Mouse (Mus musculus) cerebellum, postnatal 4 days (tissue): ENCODE results near the gene Bcar1.

Experiments
- DNase-seq, 2 experiments: peaks; one replicate each; pipeline ENCODE4 v3.0.0; 2022; ENCODE audit warnings: low spot score in 2 of 2, mixed read lengths in 1 of 2

The Bcar1 gene

DNA sequence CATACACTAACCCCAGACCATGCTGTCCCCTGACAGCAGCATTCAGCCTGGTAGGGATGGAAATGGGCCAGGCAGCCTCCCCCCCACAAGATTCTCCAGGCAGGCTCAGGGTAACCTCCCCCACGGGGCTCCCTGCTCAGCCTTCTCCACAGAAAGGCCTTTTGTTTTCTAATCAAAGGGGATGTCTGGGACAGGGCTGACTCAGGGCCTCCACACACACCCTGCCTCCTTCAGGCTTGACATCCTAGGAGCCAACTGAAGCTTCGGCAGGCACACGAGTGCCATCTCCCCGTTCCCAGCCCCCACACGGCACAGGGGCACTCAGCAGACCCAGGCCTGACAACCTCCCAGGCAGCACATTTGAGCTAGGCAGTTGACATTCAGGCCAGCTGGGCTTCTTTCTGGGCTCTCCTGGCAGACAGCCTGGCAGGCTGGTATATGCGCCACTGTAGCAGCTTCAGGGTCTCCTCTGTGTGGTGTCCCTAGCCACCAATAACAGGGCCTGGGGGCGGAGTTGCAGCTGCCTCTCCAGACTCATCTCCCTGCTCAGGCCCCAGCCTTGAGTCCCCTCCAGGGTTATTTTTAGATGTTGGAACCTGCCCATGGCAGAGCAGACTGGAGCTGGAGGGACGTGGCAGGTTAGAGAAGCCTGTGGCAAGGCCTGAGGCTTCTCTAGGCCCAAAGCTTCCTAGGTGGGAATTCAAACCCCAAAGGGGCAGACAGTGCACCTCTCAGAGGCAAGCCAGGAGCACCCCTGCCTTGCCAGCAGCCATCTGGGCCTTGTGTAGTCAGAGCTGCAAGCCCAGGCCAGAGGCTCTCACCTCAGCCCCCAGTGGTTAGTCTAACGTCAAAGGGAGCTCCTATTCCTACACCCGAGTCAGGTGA, 26.8 kb downstream of the Bcar1 start:
- peak; percentile 51 to 84 for DNase-seq

DNA sequence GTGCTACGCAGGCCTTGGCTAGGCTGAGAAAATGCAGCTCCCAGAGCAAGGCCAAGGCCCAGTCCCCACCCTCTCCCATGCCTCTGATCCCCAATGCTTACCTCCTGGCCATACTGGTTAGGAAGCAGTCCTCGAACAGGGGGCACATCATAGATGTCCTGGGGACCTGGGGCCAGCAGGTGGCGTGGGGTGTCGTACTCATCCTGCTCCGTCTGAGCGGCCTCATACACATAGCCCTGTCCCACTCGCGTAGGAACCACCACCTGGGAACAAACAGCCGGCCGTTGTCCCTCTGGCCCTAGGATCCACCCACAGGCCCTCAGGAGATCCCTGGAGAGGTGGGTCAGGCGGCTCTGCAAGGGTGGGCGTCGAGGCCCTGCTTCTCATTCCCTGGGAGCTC, 28.1 kb downstream of the Bcar1 start:
- DNase-seq: no peak

GRCm38 (mm10) chr8:111714295-111714694, 29.3 kb downstream of the Bcar1 start:
- no peak for DNase-seq

- DNase-seq: no peak
These were observed 29.8 kb downstream of the Bcar1 start for GRCm38 (mm10) chr8:111713817-111714216.

DNA sequence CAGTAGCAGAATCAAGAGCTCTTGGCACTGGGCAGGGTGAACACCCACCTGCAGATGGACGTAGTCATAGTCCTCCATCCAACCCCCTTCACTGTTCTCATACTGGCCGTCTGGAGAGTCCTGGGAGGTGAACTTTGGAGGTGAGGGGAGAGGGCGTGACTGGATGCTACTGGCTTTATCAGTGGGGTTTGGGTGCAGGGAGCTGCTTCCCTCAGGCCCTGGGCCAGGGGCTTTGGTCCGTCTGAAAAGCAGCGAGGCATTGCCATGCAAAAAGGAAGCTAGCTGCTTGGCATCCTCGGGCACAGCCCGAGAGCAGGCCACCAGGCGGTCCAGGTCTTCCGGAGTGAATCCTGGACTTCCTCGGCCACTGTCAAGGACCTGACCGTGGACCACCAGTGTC, 30.3 kb downstream of the Bcar1 start:
- DNase-seq: no peak

- DNase-seq: peak; percentile 57 to 69
These were observed 31.0 kb downstream of the Bcar1 start for GRCm38 (mm10) chr8:111712588-111712987.

GRCm38 (mm10) chr8:111712135-111712534, 31.5 kb downstream of the Bcar1 start:
- no peak for DNase-seq

GRCm38 (mm10) chr8:111710777-111711485, 32.7 kb downstream of the Bcar1 start:
- no peak for DNase-seq

DNA sequence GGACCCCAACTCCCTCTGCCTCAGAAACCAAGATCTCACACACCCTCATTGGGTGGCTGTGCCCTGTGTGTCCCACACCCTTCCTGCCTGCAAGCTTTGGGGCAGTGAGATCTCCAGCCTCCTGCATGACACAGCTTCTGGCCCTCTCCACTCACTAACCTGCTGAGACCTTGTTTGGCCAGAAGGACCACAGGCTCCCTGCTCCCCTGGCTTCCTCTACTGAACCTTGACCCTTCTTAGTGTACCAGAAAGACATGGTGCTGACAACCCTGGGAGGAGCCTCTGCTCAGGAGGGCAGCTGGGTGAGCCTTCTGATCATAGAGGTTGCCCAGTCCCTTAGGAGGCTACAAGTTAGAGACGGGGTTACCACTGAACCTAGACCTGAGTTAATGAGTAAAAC, 34.4 kb downstream of the Bcar1 start:
- no peak for DNase-seq

GRCm38 (mm10) chr8:111708265-111708664, 35.3 kb downstream of the Bcar1 start:
- DNase-seq: no peak

- DNase-seq: no peak
These were observed 37.9 kb downstream of the Bcar1 start for GRCm38 (mm10) chr8:111705699-111706098.

DNA sequence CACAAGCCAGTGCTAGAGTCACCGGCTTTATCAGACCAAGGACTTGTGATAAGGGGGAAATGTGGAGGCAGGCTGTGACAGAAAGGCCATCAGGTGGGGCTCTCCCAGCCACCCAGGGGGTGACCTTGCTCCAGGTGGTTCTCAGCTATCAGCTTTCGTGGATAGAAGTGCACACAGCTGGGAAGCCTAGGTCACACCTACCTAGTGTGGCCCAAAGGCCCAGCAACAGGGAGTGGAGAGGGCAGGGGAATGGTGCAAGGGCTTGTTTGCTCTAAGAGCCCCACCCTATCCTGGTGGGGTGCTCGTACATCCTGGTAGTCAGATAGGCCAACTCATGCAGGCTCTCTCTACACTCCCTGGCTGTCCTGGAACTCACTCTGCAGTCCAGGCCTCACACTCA, 38.4 kb downstream of the Bcar1 start:
- no peak for DNase-seq

DNA sequence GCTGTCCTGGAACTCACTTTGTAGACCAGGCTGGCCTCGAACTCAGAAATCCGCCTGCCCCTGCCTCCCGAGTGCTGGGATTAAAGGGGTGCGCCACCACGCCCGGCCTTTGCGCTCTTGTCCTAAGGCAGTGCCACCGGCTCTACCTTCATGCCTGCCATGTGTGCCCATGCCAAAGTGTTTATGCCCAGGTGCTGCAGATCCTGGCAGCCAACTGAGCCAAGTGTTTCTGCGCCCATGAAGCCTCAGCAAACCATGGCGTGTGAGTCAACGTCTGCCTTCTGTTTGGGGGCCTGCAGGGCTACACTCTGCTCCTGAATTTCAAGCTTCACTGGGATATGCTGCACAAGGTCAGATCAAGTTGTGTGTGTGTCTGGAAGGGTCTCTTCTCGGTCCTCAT, 39.0 kb downstream of the Bcar1 start:
- no peak for DNase-seq

- DNase-seq: no peak
These were observed 42.2 kb downstream of the Bcar1 start for GRCm38 (mm10) chr8:111701380-111701779.

DNA sequence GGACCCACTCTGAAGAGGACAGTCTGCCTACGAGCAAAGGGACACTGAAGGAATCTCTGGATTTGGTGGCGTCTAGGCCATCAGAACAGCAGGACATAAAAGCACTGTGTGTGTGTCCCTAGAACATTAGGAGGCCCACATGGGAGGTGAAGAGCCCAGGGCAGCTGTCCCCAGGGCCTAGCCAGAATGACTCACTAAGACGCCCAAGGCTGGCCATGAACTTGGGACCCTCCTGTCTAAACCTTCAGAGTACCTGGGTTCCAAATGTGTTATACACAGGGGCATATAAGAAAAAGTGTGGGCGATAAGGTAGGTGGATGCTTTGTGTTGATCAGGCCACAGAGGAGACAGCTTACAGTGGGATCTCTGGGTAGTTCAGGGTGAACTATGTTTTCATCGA, 42.9 kb downstream of the Bcar1 start:
- DNase-seq: no peak

GRCm38 (mm10) chr8:111700201-111700600, 43.4 kb downstream of the Bcar1 start:
- no peak for DNase-seq

DNA sequence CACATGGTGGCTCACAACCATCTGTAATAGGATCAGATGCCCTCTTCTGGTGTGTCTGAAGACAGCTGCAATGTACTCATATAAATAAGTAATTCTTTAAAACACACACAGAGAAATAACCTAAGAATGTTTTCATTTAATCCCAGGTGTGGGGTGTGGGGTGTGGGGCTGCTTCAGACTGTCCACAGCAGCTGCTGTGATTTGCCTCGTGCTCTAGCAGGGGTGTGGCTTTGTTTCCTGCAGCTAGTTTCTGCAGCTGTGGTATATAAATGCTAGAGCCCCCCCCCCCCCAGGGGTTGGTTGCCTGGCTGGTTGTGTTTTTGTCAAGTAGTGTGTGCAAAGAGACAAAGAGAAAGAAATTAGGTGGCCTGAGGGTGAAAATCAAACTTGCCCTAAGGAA, 44.6 kb downstream of the Bcar1 start:
- DNase-seq: no peak

DNA sequence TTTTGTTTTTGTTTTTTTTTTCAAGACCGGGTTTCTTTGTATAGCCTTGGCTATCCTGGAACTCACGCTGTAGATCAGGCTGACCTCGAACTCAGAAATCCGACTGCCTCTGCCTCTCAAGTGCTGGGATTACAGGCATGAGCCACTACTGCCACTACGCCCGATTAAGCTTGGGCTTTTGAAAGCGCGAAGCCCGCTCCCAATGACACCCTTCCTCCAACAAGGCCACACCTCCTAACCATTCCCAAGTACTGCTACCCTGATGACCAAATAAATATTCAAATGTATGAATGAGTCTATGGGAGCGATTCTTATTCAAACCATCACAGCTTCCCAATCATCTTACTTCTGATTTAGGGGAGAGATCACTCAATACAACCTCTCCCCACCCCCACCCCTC, 46.0 kb downstream of the Bcar1 start:
- DNase-seq: no peak

DNA sequence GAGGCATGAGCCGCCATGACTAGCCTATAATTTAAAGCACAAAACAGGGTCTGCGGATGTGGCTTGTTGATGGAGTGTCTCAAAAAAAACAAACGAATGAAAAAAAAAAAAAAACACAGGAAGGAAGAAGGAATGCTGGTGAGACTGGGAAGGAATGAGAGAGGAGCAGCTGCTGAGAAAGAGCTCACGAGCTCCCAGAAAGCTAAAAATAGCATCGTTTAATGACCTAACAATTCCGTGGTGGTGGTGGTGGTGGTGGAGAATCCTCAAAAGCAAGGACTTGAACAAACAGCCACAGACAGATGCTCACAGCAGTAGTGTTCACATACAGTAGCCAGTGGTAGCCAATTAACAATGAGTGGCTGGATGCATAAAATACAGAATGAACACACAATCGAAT, 48.2 kb downstream of the Bcar1 start:
- no peak for DNase-seq

- no peak for DNase-seq
These were observed 50.3 kb downstream of the Bcar1 start for GRCm38 (mm10) chr8:111693261-111693741.

DNA sequence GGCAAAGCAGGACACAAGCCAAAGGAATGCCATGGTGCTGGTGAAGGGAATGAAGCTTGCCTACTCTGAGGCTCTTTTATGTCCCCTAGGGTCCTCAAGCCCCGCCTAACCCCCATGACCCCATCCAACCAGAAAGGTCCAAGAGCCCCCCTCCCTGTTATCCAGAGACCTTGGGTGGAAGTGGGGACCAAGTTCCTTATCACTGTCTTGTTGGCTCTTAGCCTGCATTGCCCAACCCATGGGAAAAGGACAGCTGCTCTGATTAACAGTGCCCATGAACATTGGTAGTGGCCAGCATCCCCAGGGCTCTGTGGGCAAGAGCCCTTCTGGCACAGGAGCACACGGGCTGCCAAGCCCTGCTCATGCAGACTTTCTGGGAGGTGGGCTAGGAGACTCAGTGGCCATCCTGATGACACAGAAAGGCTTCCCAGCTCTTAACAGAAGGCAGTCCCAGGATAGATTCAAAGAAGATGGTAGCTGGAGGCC, 52.6 kb downstream of the Bcar1 start, which contains the start of gene Ctrb1:
TSS of gene Ctrb1 (minus strand) at position 51 of the 486 bp plus-strand sequence.
- no peak for DNase-seq

DNA sequence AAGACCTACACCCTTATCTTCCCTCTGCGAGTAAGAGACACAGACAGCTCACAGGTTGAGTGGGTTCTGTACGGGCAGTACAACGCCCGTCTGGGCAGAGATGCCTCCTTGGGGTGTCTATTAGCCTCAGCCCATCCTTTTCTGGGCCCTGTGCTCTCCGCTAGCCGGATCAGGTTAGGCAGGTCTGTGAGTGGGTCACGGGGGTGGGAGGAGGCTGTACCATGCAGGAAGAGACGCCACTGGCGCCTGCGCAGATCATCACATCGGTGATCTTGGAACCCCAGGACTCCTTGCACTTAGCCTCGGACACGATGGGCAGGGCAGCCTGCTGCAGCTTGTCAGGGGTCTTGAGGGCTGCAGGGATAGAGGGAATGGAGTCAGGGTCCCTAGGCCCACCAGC, 56.7 kb downstream of the Bcar1 start:
- DNase-seq: no peak

DNA sequence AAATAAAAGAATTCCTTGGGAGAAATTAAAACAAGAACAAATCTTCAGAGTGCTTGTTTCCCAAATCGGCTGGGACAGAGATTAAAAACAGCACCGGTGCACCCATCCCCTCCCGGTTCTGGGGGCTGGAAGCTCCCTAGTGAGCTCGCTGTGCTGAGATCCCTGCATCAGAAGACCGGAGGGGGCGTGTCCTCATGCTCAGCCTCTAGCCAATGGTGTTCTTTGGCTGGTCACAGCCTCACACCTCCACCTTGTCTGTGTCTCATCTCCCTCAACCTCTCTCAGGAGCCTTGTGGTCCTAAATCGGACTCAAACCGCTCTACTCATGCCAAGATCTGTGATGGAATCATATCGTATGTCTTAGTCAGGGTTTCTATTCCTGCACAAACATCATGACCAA, 61.1 kb downstream of the Bcar1 start:
- no peak for DNase-seq
